Comparison of ENCODE assay signal across 14 mouse cellular contexts in the genomic region with DNA sequence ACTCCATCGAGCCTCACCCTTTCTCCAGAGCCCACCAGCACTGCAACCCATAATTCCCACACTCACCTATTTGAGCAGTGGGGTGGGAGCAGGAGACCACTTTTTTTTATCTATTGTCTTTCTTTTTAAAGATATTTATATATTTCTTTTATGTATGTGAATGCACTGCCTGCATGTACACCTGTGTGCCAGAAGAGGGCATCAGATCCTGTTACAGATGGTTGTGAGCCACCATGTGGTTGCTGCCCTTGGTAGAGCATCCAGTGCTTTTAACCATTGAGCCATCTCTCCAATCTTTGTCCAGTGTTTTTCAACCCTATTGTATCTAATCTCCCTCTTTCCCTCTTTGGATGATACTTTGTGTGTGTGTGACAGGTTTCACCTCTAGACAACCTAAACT.
DNase-seq lines count a peak whose midpoint lies in the region; ATAC-seq and TF ChIP-seq lines count a peak whose summit lies in the region.
"Had no signal": no experiment of that assay in that cellular context is flagged by ENCODE, and none has a peak within 500 bp of the region (broad histone marks: within the 10 kb centered on the region; RNA-seq: fewer than 3 reads in every experiment).

No protein-coding gene starts in this region.

- H3K4me2 ChIP-seq in hindbrain, postnatal 0 days (ENCODE audit: low read depth, low read length): no peak overlapping the region
- H3K4me2 ChIP-seq in hindbrain, embryonic 12.5 days (replicated peaks): no peak overlapping the region
- H3K4me2 ChIP-seq in lung, embryonic 14.5 days: no peak overlapping the region
- no peak overlapping the region for H3K4me2 ChIP-seq in stomach, postnatal 0 days (replicated peaks; ENCODE audit: low read depth)
- H3K4me2 ChIP-seq: embryonic facial prominence, embryonic 12.5 days; heart, embryonic 11.5 days; intestine, embryonic 15.5 days; liver, embryonic 15.5 days had no signal

- 0 out of 2 replicates have a peak, but pooled peaks cover 3% of the 10 kb centered on the region for H3K4me1 ChIP-seq in hindbrain, postnatal 0 days (ENCODE audit: insufficient read depth, low read length)
- H3K4me1 ChIP-seq in hindbrain, embryonic 12.5 days: 0 out of 2 replicates have a peak, but pooled peaks cover 3% of the 10 kb centered on the region
- H3K4me1 ChIP-seq in lung, embryonic 14.5 days (ENCODE audit: insufficient read depth): no peaks in the 10 kb centered on the region
- H3K4me1 ChIP-seq in G1E (ENCODE audit: insufficient read depth, low read depth, low read length): no peaks in the 10 kb centered on the region
- H3K4me1 ChIP-seq in stomach, postnatal 0 days (replicated peaks; ENCODE audit: control insufficient read depth, insufficient read depth): no peaks in the 10 kb centered on the region
- H3K4me1 ChIP-seq: liver, embryonic 15.5 days had no signal

- H3K9ac ChIP-seq in hindbrain, postnatal 0 days (replicated peaks; ENCODE audit: low read length): no peak overlapping the region
- no peak overlapping the region for H3K9ac ChIP-seq in hindbrain, embryonic 12.5 days
- H3K9ac ChIP-seq in lung, embryonic 14.5 days: no peak overlapping the region
- no peak overlapping the region for H3K9ac ChIP-seq in stomach, postnatal 0 days (ENCODE audit: low read length)
- H3K9ac ChIP-seq: embryonic facial prominence, embryonic 12.5 days; intestine, embryonic 15.5 days; liver, embryonic 15.5 days had no signal

- no peaks in the 10 kb centered on the region for H3K36me3 ChIP-seq in hindbrain, postnatal 0 days (ENCODE audit: insufficient read depth, low read length)
- no peaks in the 10 kb centered on the region for H3K36me3 ChIP-seq in hindbrain, embryonic 12.5 days
- no peaks in the 10 kb centered on the region for H3K36me3 ChIP-seq in lung, embryonic 14.5 days (ENCODE audit: insufficient read depth)
- no peaks in the 10 kb centered on the region for H3K36me3 ChIP-seq in G1E (replicated peaks)
- H3K36me3 ChIP-seq in stomach, postnatal 0 days (ENCODE audit: control insufficient read depth, insufficient read depth, low read length): no peaks in the 10 kb centered on the region
- H3K36me3 ChIP-seq: embryonic facial prominence, embryonic 12.5 days; intestine, embryonic 15.5 days; liver, embryonic 15.5 days had no signal

- H3K4me3 ChIP-seq in hindbrain, postnatal 0 days (ENCODE audit: low read length): no peak overlapping the region
- H3K4me3 ChIP-seq in hindbrain, embryonic 12.5 days: no peak overlapping the region
- no peak overlapping the region for H3K4me3 ChIP-seq in lung, embryonic 14.5 days (ENCODE audit: low read depth, low read length)
- H3K4me3 ChIP-seq in G1E (ENCODE audit: low read depth, low read length): no peak overlapping the region
- no peak overlapping the region for H3K4me3 ChIP-seq in stomach, postnatal 0 days (ENCODE audit: low read depth, low read length)
- H3K4me3 ChIP-seq: embryonic facial prominence, embryonic 12.5 days; intestine, embryonic 15.5 days; liver, embryonic 15.5 days had no signal

- H3K9me3 ChIP-seq in hindbrain, postnatal 0 days (ENCODE audit: low read length): no peaks in the 10 kb centered on the region
- H3K9me3 ChIP-seq in hindbrain, embryonic 12.5 days (replicated peaks): no peaks in the 10 kb centered on the region
- H3K9me3 ChIP-seq in lung, embryonic 14.5 days (ENCODE audit: low read depth, low read length): no peaks in the 10 kb centered on the region
- H3K9me3 ChIP-seq in G1E (replicated peaks): no peaks in the 10 kb centered on the region
- no peaks in the 10 kb centered on the region for H3K9me3 ChIP-seq in stomach, postnatal 0 days (ENCODE audit: control insufficient read depth, low read length)
- H3K9me3 ChIP-seq: embryonic facial prominence, embryonic 12.5 days; intestine, embryonic 15.5 days; liver, embryonic 15.5 days had no signal

- 90% methylated on average over 1 of the region's 1 CpGs for WGBS in hindbrain, postnatal 0 days
- WGBS in hindbrain, embryonic 12.5 days: 100% methylated on average over 1 of the region's 1 CpGs
- WGBS in lung, embryonic 14.5 days: 78% methylated on average over 1 of the region's 1 CpGs
- WGBS in stomach, postnatal 0 days: 100% methylated on average over 1 of the region's 1 CpGs

- no peak overlapping the region for H3K27ac ChIP-seq in hindbrain, postnatal 0 days
- no peak overlapping the region for H3K27ac ChIP-seq in hindbrain, embryonic 12.5 days
- H3K27ac ChIP-seq in lung, embryonic 14.5 days (ENCODE audit: low read depth): no peak overlapping the region
- H3K27ac ChIP-seq in stomach, postnatal 0 days (replicated peaks): no peak overlapping the region
- H3K27ac ChIP-seq: embryonic facial prominence, embryonic 12.5 days; intestine, embryonic 15.5 days; liver, embryonic 15.5 days had no signal

- DNase-seq in hindbrain, postnatal 0 days (ENCODE audit: low spot score): no peak
- no peak for DNase-seq in lung, embryonic 14.5 days
- DNase-seq in lung, postnatal 25 days (ENCODE audit: low spot score): no peak
- DNase-seq in G1E (ENCODE audit: low spot score): no peak
- no peak for DNase-seq in stomach, postnatal 0 days (ENCODE audit: low spot score)
- no peak for DNase-seq in frontal cortex, postnatal 10 days (ENCODE audit: low spot score in 2 of 2)
- DNase-seq: adrenal gland, postnatal 25 days; cerebellum, postnatal 36 days; gastrocnemius, postnatal 10 days had no signal

- no peak for ATAC-seq in hindbrain, postnatal 0 days
- ATAC-seq in hindbrain, embryonic 12.5 days (ENCODE audit: low FRiP score): no peak
- no peak for ATAC-seq in lung, embryonic 14.5 days (ENCODE audit: insufficient read depth)
- ATAC-seq in G1E (ENCODE audit: extremely low read depth, insufficient number of reproducible peaks, low FRiP score, poor library complexity, severe bottlenecking): no peak
- ATAC-seq in stomach, postnatal 0 days (ENCODE audit: low FRiP score, low TSS enrichment): no peak
- ATAC-seq: intestine, embryonic 15.5 days had no signal

- TF ChIP-seq EP300 in stomach, postnatal 0 days (optimal IDR thresholded peaks at IDR 0.05): no peak

- peak; percentile 44 for TF ChIP-seq CTCF in hindbrain, postnatal 0 days (IDR thresholded peaks at IDR 0.05; ENCODE audit: low read depth)
- peak; percentile 50 for TF ChIP-seq CTCF in lung, embryonic 14.5 days (IDR thresholded peaks at IDR 0.05; ENCODE audit: low read depth)
- TF ChIP-seq CTCF in G1E (IDR thresholded peaks at IDR 0.05; ENCODE audit: low read depth, low read length): peak; percentile 16; the same call in 1 of the 2 replicates
- TF ChIP-seq CTCF in stomach, postnatal 0 days (IDR thresholded peaks at IDR 0.05; ENCODE audit: low read depth): peak; percentile 60

- H3K27me3 ChIP-seq in hindbrain, postnatal 0 days (ENCODE audit: insufficient read depth, low read length): no peaks in the 10 kb centered on the region
- no peaks in the 10 kb centered on the region for H3K27me3 ChIP-seq in hindbrain, embryonic 12.5 days
- no peaks in the 10 kb centered on the region for H3K27me3 ChIP-seq in lung, embryonic 14.5 days (ENCODE audit: insufficient read depth, low read length)
- peaks cover 9% of the 10 kb centered on the region; the same call in 1 of the 2 replicates for H3K27me3 ChIP-seq in G1E (ENCODE audit: insufficient read depth, low read length)
- H3K27me3 ChIP-seq in stomach, postnatal 0 days (ENCODE audit: control insufficient read depth, insufficient read depth, low read length): no peaks in the 10 kb centered on the region
- H3K27me3 ChIP-seq: embryonic facial prominence, embryonic 12.5 days; intestine, embryonic 15.5 days; liver, embryonic 15.5 days had no signal
